Mouse (Mus musculus) cerebellum, adult 2 months (tissue): ENCODE results near the gene Atxn7l1.

Source experiments
- CTCF ChIP-seq: fragments of 200-500 bp; IDR thresholded peaks from 2 replicates; pipeline ENCODE4 v1.5.1; 2011; ENCODE audit warnings: low read depth, mild to moderate bottlenecking, control low read depth, low read length, moderate library complexity, borderline replicate concordance; ENCODE audit not compliant: insufficient read depth
- POLR2A ChIP-seq: fragments of 200-500 bp; IDR thresholded peaks from 2 replicates; pipeline ENCODE4 v1.6.1; 2011; ENCODE audit warnings: low read length, control low read depth, borderline replicate concordance; ENCODE audit not compliant: insufficient read depth

- TF ChIP-seq POLR2A (no peak), CTCF (no peak)
Measured at GRCm38 (mm10) chr12:33220509-33221051, 73.1 kb downstream of the Atxn7l1 start.
